Mouse (Mus musculus): ENCODE results near the gene 9230104L09Rik.
A peak's percentile ranks its signal among the peaks of the same experiment; 100 is the strongest.

9230104L09Rik gene

GRCm38 (mm10) chr2:148856630-148857400 lies 8.0 kb downstream of the 9230104L09Rik start:
- DNase-seq (ENCODE audit: low read depth) = no peak

GRCm38 (mm10) chr2:148851116-148851906 lies 13.5 kb downstream of the 9230104L09Rik start:
- peak; percentile 49 for DNase-seq (ENCODE audit: low read depth)

GRCm38 (mm10) chr2:148839224-148839623 lies 25.6 kb downstream of the 9230104L09Rik start:
- DNase-seq (ENCODE audit: low read depth) = no peak

- DNase-seq (ENCODE audit: low read depth) = no peak
Measured at GRCm38 (mm10) chr2:148838075-148838777, 26.6 kb downstream of the 9230104L09Rik start.

- DNase-seq (ENCODE audit: low read depth) = no peak
Measured at GRCm38 (mm10) chr2:148834912-148835311, 29.9 kb downstream of the 9230104L09Rik start, which contains the start of gene Cst9. Cst9 (plus strand) TSS chr2:148835147.

- DNase-seq (ENCODE audit: low read depth) = no peak
Measured at GRCm38 (mm10) chr2:148825986-148826385, 38.9 kb downstream of the 9230104L09Rik start.

GRCm38 (mm10) chr2:148819909-148820308 lies 44.9 kb downstream of the 9230104L09Rik start, which contains the start of gene Cst13:
Cst13 (plus strand) TSS chr2:148820081.
- DNase-seq (ENCODE audit: low read depth) = no peak

- DNase-seq (ENCODE audit: low read depth) = no peak
Measured at GRCm38 (mm10) chr2:148806696-148807095, 58.1 kb downstream of the 9230104L09Rik start.

GRCm38 (mm10) chr2:148801491-148801921 lies 63.3 kb downstream of the 9230104L09Rik start:
- DNase-seq (ENCODE audit: low read depth) = no peak

- DNase-seq (ENCODE audit: low read depth) = no peak
Measured at GRCm38 (mm10) chr2:148798485-148798884, 66.4 kb downstream of the 9230104L09Rik start, which contains the start of gene Cst8. Cst8 (plus strand) TSS chr2:148798785.
